Mouse (Mus musculus): ENCODE data around the gene Creb3l1. TPM values are rescaled to one million over a fixed set of nuclear protein-coding genes. Genes with fewer than 3 reads are reported as not detected.
A peak's percentile ranks its signal among the peaks of the same experiment; 100 is the strongest.

Gene Creb3l1
- total RNA-seq, 2 experiments from 2014 or later, result 2.5 to 3.7 TPM

- no peak for DNase-seq (ENCODE audit: low spot score in 2 of 2)
These were observed 76.7 kb downstream of the Creb3l1 start for GRCm38 (mm10) chr2:91947397-91948150.

GRCm38 (mm10) chr2:91946836-91947235 lies 77.5 kb downstream of the Creb3l1 start:
- no peak for DNase-seq (ENCODE audit: low spot score in 2 of 2)

- no peak for DNase-seq (ENCODE audit: low spot score in 2 of 2)
These were observed 78.8 kb downstream of the Creb3l1 start, which contains the start of gene Gm9821 for GRCm38 (mm10) chr2:91945483-91945882. Gene Gm9821 (plus strand): TSS chr2:91945703.

- DNase-seq (ENCODE audit: low spot score in 2 of 2), result peak in 1 of 2 experiments; percentile 89
These were observed 79.9 kb downstream of the Creb3l1 start for GRCm38 (mm10) chr2:91944170-91944950.

- DNase-seq (ENCODE audit: low spot score in 2 of 2), result no peak
These were observed 81.9 kb downstream of the Creb3l1 start for GRCm38 (mm10) chr2:91942356-91942755.

- no peak for DNase-seq (ENCODE audit: low spot score in 2 of 2)
These were observed 84.9 kb downstream of the Creb3l1 start for GRCm38 (mm10) chr2:91939303-91939935.

GRCm38 (mm10) chr2:91936154-91936553 lies 88.1 kb downstream of the Creb3l1 start:
- no peak for DNase-seq (ENCODE audit: low spot score in 2 of 2)

GRCm38 (mm10) chr2:91934826-91935525 lies 89.3 kb downstream of the Creb3l1 start:
- DNase-seq (ENCODE audit: low spot score in 2 of 2), result no peak

GRCm38 (mm10) chr2:91934016-91934415 lies 90.3 kb downstream of the Creb3l1 start:
- no peak for DNase-seq (ENCODE audit: low spot score in 2 of 2)

GRCm38 (mm10) chr2:91933471-91933870 lies 90.8 kb downstream of the Creb3l1 start:
- DNase-seq (ENCODE audit: low spot score in 2 of 2), result no peak

- DNase-seq (ENCODE audit: low spot score in 2 of 2), result no peak
These were observed 91.5 kb downstream of the Creb3l1 start for GRCm38 (mm10) chr2:91932737-91933350.

Small RNA genes lying within 50 kb of the gene (microRNA-seq; reads per million reads assigned to microRNA genes)
- 0.39 to 0.49 reads per million in 2 experiments for gene Mir6999

Other genes with a start within 250 kb of the Creb3l1 start
- gene Chrm4, start 97.3 kb downstream of the Creb3l1 start, total RNA-seq (2021), result 10 to 100 TPM; 32.0 to 32.6 TPM
- gene Mdk, start 92.2 kb downstream of the Creb3l1 start, total RNA-seq (2021), result 10 to 100 TPM; 23.9 to 25.5 TPM
- gene Gm9821, start 78.8 kb downstream of the Creb3l1 start, total RNA-seq (2021), result not detected
- 100 to 1,000 TPM; 499 to 596 TPM for gene Dgkz, start 48.6 kb downstream of the Creb3l1 start, total RNA-seq (2021)
- gene Phf21a, start 68.6 kb upstream of the Creb3l1 start, total RNA-seq (2021), result 100 to 1,000 TPM; 145 to 150 TPM

Measured in layer of hippocampus, adult 18-20 months (tissue).